Mouse (Mus musculus) kidney, adult 10 weeks (tissue): ENCODE results near the gene Gpr107. TPM values are rescaled to one million over a fixed set of nuclear protein-coding genes. Genes with fewer than 3 reads are reported as not detected.

Experiments used
- polyA plus RNA-seq: library from polyadenylated mRNA; stranded (reverse); fragments of 350-450 nt; fragmentation: Illumina TruSeq; extraction: RNeasy Lipid Tissue Mini Kit (QIAGEN cat#74804); gene quantifications from one replicate; pipeline ENCODE4 v1.2.3, GENCODE M21; 2014; ENCODE audit warnings: low read depth, low replicate concordance

Gpr107 gene
- 27.7 TPM for polyA plus RNA-seq

DNA sequence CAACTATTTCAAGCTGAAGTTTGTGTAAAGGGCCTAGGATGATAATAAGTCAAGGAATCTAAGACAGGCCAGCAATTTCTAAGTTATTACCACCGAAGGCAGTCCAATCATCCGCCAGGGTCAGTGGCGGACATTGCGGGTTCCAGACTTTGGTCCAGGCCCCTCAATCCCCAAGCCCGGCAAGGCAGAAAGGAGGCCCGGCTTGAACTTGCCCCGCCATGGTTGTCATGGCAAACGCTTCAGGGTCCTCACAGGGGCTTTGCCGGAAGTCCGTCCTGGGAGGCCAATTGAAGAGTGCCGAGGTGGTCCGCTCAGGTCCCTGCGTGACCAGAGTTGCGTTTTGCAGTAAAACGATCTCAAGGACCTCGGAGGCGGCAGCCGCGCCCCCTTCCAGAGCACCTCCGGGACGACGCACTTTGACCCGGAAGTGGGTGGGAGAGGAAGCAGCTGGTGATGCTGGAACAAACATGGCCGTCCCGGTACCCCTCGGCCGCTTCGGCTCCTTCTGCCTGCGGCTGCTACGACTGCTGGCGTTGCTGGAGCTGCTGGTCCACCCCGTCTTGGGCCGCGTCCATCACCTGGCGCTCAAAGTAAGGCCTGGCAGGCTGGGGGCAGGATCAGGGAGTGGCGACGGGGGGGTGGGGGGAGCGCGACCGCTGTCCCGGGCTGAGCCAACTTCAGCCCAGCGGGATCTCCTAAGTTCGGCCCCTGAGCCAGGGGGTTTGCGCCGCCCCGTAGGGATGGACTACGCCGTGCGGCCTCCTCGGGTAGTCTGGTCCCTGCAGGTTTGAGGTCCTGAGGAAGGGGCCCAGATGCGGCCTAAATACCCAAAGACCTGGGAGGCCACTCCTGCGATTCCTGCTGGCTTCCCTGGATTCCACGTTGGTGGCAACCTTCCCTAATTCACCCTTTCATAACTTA is at the start of gene Gpr107:
Gene Gpr107, plus strand, starts transcription at position 425 of the 921 bp plus-strand sequence.

DNA sequence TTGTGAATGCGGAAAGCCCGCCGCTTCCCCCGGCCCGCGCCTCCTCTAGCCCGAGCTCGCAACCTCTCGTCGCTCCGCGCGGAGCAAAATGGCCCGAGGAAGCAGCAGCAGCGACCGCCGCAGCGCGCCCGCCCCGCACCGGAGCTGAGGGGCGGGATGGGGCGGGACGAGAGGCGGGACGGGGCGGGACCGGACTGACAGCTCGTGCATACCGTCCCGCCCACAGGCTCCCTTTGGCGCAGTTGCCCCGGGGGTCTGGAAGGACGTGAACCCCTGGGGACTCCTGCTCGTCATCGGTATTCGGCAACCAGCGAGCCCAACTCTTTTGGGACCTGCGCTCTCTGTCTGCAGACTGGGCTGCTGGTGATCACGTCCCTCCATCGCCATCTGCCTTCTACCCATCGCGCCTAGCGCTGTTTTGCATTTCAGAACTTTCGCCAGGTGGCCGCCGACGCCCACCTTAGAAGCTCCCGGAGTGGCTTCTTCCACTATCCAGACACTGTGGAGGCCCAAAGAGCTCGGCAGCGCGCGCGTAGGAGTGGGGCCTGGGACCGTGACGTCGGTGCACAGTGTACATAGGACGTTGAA is 10.2 kb upstream of the Gpr107 start, which contains the start of gene Fnbp1:
Gene Fnbp1, minus strand, starts transcription at position 142 of the 588 bp plus-strand sequence.

DNA sequence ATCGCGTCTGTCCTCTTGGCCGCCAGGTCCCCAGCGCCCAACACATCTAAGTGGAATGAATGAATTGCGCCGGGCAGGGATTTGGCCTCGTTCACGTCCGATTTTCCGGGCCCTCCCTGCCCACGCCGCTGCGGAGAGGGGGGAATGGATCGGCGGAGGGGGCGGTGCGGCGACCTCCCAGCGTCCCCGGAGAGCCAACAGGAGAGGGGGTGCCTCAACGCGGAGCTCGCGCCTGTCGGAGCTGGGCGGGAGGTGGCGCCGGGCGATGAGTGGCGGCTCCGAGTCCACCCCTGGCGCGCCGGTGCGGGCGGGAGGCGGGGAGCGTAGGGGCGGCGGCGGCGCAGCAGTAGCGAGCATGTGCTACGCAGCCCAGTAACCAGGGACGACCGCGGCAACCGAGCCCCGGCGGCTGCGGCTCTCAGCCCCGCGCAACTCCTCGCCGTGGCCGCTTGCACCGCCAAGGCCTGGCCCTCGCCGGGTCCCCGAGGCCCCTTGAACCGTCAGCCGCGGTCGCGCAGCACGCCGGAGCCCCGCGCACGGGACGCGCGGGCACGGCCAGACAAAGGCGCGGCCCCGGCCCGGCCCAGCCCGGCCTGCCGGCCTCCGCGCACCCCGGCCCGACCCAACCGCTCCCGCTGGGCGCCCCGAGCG is 93.5 kb downstream of the Gpr107 start, which contains the start of gene Ncs1:
Gene Ncs1, plus strand, starts transcription at position 333 of the 651 bp plus-strand sequence.

Other genes starting within 250 kb of the Gpr107 start
- 11.4 TPM for gene Ptges, start 222.5 kb upstream of the Gpr107 start, polyA plus RNA-seq
- gene Tor1b, start 199.4 kb upstream of the Gpr107 start, polyA plus RNA-seq = 14.4 TPM
- 12.2 TPM for gene Tor1a, start 184.4 kb upstream of the Gpr107 start, polyA plus RNA-seq
- 15.4 TPM for gene BC005624, start 170.1 kb upstream of the Gpr107 start, polyA plus RNA-seq
- gene Usp20, start 170.0 kb upstream of the Gpr107 start, polyA plus RNA-seq = 1.4 TPM
- 23.0 TPM for gene Fnbp1, start 10.3 kb upstream of the Gpr107 start, polyA plus RNA-seq
- 0.49 TPM for gene Ncs1, start 93.5 kb downstream of the Gpr107 start, polyA plus RNA-seq
- not detected for gene Hmcn2, start 162.1 kb downstream of the Gpr107 start, polyA plus RNA-seq